Mouse (Mus musculus): ENCODE data around the gene Hoxa3. TPM values are rescaled to one million over a fixed set of nuclear protein-coding genes. Genes with fewer than 3 reads are reported as not detected.

Hoxa3 gene
- polyA plus RNA-seq, 1 experiment from 2014 or later, result 3.4 TPM

DNA sequence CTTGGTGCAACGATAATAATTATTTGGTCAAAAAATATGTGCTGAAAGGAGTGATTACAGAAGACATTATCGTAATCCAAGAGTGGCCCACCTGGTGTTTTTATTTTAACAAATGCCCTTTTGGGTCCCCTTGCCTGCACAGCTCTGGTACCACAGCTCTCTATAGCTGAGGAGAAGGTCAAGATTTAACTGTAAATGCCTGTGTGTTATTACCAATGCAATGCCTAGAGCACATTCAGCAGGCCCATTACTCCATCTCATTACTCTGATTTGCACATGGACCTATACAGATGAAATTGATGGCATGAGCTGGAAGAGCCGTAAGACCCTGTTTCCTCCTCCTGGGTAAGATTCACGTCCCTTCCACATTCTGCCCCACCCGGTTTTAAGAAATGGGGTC lies 74.0 kb downstream of the Hoxa3 start:
- Histone ChIP-seq H3K4me1 (replicated peaks; ENCODE audit: control insufficient read depth, insufficient read depth, low read length) (no peaks in the 10 kb centered on the region), H3K4me2 (replicated peaks; ENCODE audit: low read depth) (no peak overlapping the region), H3K4me3 (ENCODE audit: low read depth, low read length) (no peak overlapping the region), H3K27me3 (replicated peaks; ENCODE audit: control insufficient read depth, insufficient read depth, low read length) (no peaks in the 10 kb centered on the region), H3K9ac (ENCODE audit: low read depth, low read length) (no peak overlapping the region), H3K9me3 (ENCODE audit: control insufficient read depth) (no peaks in the 10 kb centered on the region), H3K27ac (ENCODE audit: low read depth, low read length) (no peak overlapping the region), H3K36me3 (ENCODE audit: control insufficient read depth, insufficient read depth) (no peaks in the 10 kb centered on the region)
- ATAC-seq, result no peak
- WGBS, result 80% methylated on average over 5 of the region's 5 CpGs
- no peak for TF ChIP-seq CTCF (IDR thresholded peaks at IDR 0.05; ENCODE audit: low read depth)

DNA sequence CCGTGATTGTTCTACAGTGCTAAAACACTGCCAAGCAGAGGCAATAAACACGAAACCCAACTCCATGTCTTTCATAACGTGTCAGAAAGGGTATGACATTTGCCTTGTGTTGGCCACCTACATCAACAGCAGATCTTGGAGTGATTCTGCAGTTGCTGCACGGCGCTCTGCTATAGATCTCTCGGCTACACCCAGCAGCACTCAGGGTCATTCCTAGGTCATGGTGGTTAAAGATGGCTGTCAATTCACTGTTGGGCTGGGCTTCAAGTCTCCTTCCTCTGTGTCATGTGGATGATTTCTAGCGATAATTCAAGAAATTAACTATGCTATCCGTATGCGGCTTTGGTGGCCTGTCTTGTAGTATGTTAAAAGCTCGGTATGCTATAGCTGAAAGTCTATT lies 74.6 kb downstream of the Hoxa3 start:
- ATAC-seq, result no peak
- Histone ChIP-seq H3K9ac (ENCODE audit: low read depth, low read length) (no peak overlapping the region), H3K4me2 (replicated peaks; ENCODE audit: low read depth) (no peak overlapping the region), H3K9me3 (ENCODE audit: control insufficient read depth) (no peaks in the 10 kb centered on the region), H3K4me1 (replicated peaks; ENCODE audit: control insufficient read depth, insufficient read depth, low read length) (no peaks in the 10 kb centered on the region), H3K4me3 (ENCODE audit: low read depth, low read length) (no peak overlapping the region), H3K36me3 (ENCODE audit: control insufficient read depth, insufficient read depth) (no peaks in the 10 kb centered on the region), H3K27ac (ENCODE audit: low read depth, low read length) (no peak overlapping the region), H3K27me3 (replicated peaks; ENCODE audit: control insufficient read depth, insufficient read depth, low read length) (no peaks in the 10 kb centered on the region)
- no peak for TF ChIP-seq CTCF (IDR thresholded peaks at IDR 0.05; ENCODE audit: low read depth)
- WGBS, result 52% methylated on average over 10 of the region's 10 CpGs

DNA sequence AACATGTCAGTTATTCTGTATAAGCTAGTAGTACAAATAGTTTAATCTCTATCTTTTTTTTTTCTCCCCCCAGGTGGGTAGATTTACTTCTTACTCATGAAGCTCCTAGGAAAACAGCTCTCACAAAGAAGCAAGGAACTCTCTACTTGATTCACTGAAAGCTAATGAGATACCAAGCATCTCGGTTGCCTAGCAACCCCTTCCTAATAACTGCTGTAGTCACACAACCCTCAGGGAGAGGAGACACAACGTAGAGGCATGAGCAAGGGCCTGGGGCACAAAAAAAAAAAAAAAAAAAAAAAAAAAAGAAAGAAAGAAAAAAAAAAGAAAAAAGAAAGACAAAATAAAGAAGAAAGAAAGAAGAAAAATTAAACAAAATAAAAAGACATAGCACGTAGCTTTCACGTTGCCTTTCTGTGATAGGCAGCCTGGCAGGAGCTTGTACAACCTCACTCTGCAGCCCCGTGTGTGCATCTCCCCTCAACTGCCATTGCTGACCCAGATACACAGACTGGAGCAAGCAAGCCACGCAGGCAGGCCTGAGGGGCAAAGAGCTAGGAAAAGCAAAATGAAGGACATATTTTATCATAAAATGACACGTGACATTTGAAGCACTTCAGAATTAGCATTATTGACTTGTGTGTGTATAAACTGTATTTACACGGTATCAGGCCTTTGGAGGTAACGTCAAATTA lies 75.1 kb downstream of the Hoxa3 start:
- Histone ChIP-seq H3K27me3 (replicated peaks; ENCODE audit: control insufficient read depth, insufficient read depth, low read length) (no peaks in the 10 kb centered on the region), H3K27ac (ENCODE audit: low read depth, low read length) (no peak overlapping the region), H3K36me3 (ENCODE audit: control insufficient read depth, insufficient read depth) (no peaks in the 10 kb centered on the region), H3K4me3 (ENCODE audit: low read depth, low read length) (no peak overlapping the region), H3K9ac (ENCODE audit: low read depth, low read length) (no peak overlapping the region), H3K4me1 (replicated peaks; ENCODE audit: control insufficient read depth, insufficient read depth, low read length) (no peaks in the 10 kb centered on the region), H3K4me2 (replicated peaks; ENCODE audit: low read depth) (no peak overlapping the region), H3K9me3 (ENCODE audit: control insufficient read depth) (no peaks in the 10 kb centered on the region)
- ATAC-seq, result no peak
- no peak for TF ChIP-seq CTCF (IDR thresholded peaks at IDR 0.05; ENCODE audit: low read depth)
- 69% methylated on average over 9 of the region's 9 CpGs for WGBS

DNA sequence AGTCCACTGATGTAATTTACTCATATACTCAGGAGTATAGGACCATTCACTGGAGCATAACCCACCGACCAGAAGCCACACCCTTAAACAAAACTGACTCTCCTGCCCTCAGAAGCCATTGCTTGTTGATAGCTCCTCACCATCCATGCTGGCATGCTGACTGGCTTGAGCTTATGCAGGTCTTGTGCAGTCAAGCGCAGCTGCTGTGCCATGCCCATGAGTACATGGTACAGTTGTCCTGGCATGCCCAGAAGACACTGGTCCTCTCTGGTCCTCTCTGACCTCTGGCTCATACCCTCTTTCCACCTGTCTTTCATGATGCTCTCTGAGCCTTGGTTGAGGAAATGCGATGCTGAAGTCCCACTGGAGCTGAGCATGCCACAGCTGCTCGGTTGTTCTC lies 89.5 kb downstream of the Hoxa3 start:
- WGBS, result 77% methylated on average over 4 of the region's 4 CpGs

DNA sequence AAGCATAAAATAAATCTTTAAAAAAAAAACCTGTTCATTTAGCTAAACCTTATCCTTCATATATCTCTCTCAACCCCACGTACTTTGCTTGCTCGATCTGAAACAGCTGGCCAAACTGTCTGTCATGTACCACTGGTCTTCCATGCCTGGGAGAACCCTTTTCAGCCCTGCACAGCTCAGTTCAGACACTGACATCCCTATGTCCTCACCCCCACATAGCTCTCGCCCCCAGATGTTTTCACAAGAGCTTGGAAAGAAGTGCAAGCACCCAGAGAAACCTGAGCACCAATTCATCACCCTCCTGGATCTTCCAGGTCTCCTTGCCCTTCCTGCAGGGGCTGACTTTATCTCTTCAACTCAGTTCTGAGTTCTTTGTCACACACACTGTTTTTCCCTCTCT lies 92.0 kb downstream of the Hoxa3 start:
- no peak overlapping the region for H3K27ac ChIP-seq (ENCODE audit: low read depth, low read length)
- no peak for TF ChIP-seq CTCF (IDR thresholded peaks at IDR 0.05; ENCODE audit: low read depth)
- no peaks in the 10 kb centered on the region for H3K36me3 ChIP-seq (ENCODE audit: control insufficient read depth, insufficient read depth)
- WGBS, result 74% methylated on average over 3 of the region's 3 CpGs
- H3K9me3 ChIP-seq (ENCODE audit: control insufficient read depth), result no peaks in the 10 kb centered on the region
- H3K4me1 ChIP-seq (replicated peaks; ENCODE audit: control insufficient read depth, insufficient read depth, low read length), result no peaks in the 10 kb centered on the region
- H3K9ac ChIP-seq (ENCODE audit: low read depth, low read length), result no peak overlapping the region
- H3K4me2 ChIP-seq (replicated peaks; ENCODE audit: low read depth), result no peak overlapping the region
- no peak overlapping the region for H3K4me3 ChIP-seq (ENCODE audit: low read depth, low read length)
- ATAC-seq, result no peak
- no peaks in the 10 kb centered on the region for H3K27me3 ChIP-seq (replicated peaks; ENCODE audit: control insufficient read depth, insufficient read depth, low read length)

More for the DNA sequence above, 89.5 kb downstream of the Hoxa3 start:
- H3K27me3 ChIP-seq (replicated peaks; ENCODE audit: control insufficient read depth, insufficient read depth, low read length), result no peaks in the 10 kb centered on the region
- no peaks in the 10 kb centered on the region for H3K36me3 ChIP-seq (ENCODE audit: control insufficient read depth, insufficient read depth)
- H3K4me1 ChIP-seq (replicated peaks; ENCODE audit: control insufficient read depth, insufficient read depth, low read length), result no peaks in the 10 kb centered on the region
- H3K9ac ChIP-seq (ENCODE audit: low read depth, low read length), result no peak overlapping the region
- H3K27ac ChIP-seq (ENCODE audit: low read depth, low read length), result no peak overlapping the region
- TF ChIP-seq CTCF (IDR thresholded peaks at IDR 0.05; ENCODE audit: low read depth), result no peak
- H3K4me3 ChIP-seq (ENCODE audit: low read depth, low read length), result no peak overlapping the region
- H3K9me3 ChIP-seq (ENCODE audit: control insufficient read depth), result no peaks in the 10 kb centered on the region
- no peak overlapping the region for H3K4me2 ChIP-seq (replicated peaks; ENCODE audit: low read depth)
- no peak for ATAC-seq

MicroRNAs within 50 kb of the gene (microRNA counts, 519-probe panel; counts per million panel counts)
- microRNA mmu-miR-196b, result 4,163 counts per million, percentile 60 among the panel's probes with 10 or more counts

Small RNA genes lying within 50 kb of the gene (microRNA-seq; reads per million reads assigned to microRNA genes)
- 84.2 reads per million, percentile 45 among the genes with 10 or more reads in this experiment for gene Mir196b

Other genes with a start within 250 kb of the Hoxa3 start
- 40.3 and 45.4 TPM in 2 replicates for gene Skap2, start 200.8 kb downstream of the Hoxa3 start, polyA plus RNA-seq (2015; fragmentation: Nextera tagmentation; extraction: Ambion mirVana)
- 0.37 and 0.52 TPM in 2 replicates for gene Hoxa1, start 55.0 kb downstream of the Hoxa3 start, polyA plus RNA-seq (2015; fragmentation: Nextera tagmentation; extraction: Ambion mirVana)
- gene Hoxa2, start 48.5 kb downstream of the Hoxa3 start, polyA plus RNA-seq (2015; fragmentation: Nextera tagmentation; extraction: Ambion mirVana), result 3.3 TPM in 2 replicates
- gene 5730596B20Rik, start 35.8 kb downstream of the Hoxa3 start, polyA plus RNA-seq (2015; fragmentation: Nextera tagmentation; extraction: Ambion mirVana), result 0.61 and 0.97 TPM in 2 replicates
- gene Hoxa4, start 21.6 kb downstream of the Hoxa3 start, polyA plus RNA-seq (2015; fragmentation: Nextera tagmentation; extraction: Ambion mirVana), result 3.6 and 4.5 TPM in 2 replicates
- gene Hoxa5, start 8.7 kb downstream of the Hoxa3 start, polyA plus RNA-seq (2015; fragmentation: Nextera tagmentation; extraction: Ambion mirVana), result 14.8 and 15.3 TPM in 2 replicates
- gene Hoxa6, start 4.6 kb downstream of the Hoxa3 start, polyA plus RNA-seq (2015; fragmentation: Nextera tagmentation; extraction: Ambion mirVana), result 0.76 and 0.81 TPM in 2 replicates
- gene Gm28308, start within 50 bp of the Hoxa3 start, polyA plus RNA-seq (2015; fragmentation: Nextera tagmentation; extraction: Ambion mirVana), result not detected in 2 replicates
- 5.6 and 6.2 TPM in 2 replicates for gene Hoxa7, start 8.5 kb upstream of the Hoxa3 start, polyA plus RNA-seq (2015; fragmentation: Nextera tagmentation; extraction: Ambion mirVana)
- 1.1 and 3.0 TPM in 2 replicates for gene Hoxa9, start 17.8 kb upstream of the Hoxa3 start, polyA plus RNA-seq (2015; fragmentation: Nextera tagmentation; extraction: Ambion mirVana)
- 0.17 and 7.8 TPM in 2 replicates for gene Hoxa10, start 27.5 kb upstream of the Hoxa3 start, polyA plus RNA-seq (2015; fragmentation: Nextera tagmentation; extraction: Ambion mirVana)
- 1.1 TPM in 1 of 2 replicates, not detected in the other for gene Hoxa11, start 32.5 kb upstream of the Hoxa3 start, polyA plus RNA-seq (2015; fragmentation: Nextera tagmentation; extraction: Ambion mirVana)
- not detected in 2 replicates for gene Hoxa13, start 47.5 kb upstream of the Hoxa3 start, polyA plus RNA-seq (2015; fragmentation: Nextera tagmentation; extraction: Ambion mirVana)
- 0.04 TPM in 1 of 2 replicates, not detected in the other for gene Evx1, start 100.2 kb upstream of the Hoxa3 start, polyA plus RNA-seq (2015; fragmentation: Nextera tagmentation; extraction: Ambion mirVana)